Mouse (Mus musculus) cerebellum, postnatal 4 days (tissue): ENCODE measurements around the gene Tspo2.

Source experiments
- DNase-seq, 2 experiments: peaks; one replicate each; pipeline ENCODE4 v3.0.0; 2022; ENCODE audit warnings: low spot score in 2 of 2, mixed read lengths in 1 of 2

Tspo2 gene

DNA sequence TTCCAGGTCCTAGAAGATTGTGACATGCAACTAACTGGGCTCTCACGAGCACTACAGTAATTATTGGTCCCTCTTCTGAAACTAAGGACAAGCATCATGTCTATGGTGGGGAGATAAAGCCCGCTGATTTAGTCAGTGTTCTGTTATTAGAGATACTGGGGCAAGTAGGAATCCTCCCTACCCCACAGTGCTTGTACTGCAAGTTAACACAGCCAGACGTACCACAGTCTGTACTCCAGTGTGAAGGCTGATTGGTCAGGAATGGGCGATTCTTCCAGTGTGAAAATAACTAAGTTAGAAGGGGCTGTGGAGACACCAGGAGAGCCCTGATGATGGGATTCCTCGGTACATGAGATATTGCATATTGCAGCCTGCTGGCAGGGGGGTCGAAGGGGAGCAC, 33.8 kb downstream of the Tspo2 start:
- DNase-seq: no peak

DNA sequence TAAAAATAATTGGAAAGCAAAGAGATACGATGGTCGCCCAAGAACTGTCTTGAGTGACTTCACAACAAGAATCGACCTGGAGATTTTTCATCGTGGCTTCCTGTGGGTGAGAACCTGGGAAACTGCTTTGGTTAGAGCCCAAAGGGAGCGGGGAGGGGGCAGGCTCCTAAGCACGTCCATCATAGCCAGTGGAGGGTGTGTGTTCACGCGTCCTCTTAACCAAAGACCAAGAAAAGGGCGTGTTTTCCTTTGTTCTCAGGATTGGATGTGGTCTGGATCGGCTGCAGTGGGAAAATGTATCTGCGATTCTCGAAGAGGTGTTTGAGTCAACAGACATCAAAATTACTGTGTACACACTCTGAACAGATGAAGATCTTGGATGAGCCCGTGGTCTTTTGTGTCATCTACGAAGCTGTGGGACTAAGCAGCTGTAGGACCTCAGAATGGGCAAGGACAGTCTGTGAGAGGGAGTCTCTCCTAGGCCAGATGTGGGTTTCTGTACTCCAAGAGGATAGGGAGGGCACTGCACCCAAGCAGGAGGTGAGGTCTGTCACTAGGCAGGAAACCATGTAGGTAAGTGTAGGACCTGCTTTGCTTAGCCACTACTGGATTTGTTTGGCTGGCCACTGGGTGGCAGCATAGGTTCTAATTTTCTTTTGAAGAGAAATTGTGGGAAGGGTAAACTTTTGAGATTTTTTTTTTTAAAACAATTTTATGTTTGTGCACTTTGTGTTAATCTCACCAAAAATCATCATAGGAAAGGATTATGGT, 34.7 kb downstream of the Tspo2 start:
- DNase-seq: peak in 1 of 2 experiments; percentile 73

DNA sequence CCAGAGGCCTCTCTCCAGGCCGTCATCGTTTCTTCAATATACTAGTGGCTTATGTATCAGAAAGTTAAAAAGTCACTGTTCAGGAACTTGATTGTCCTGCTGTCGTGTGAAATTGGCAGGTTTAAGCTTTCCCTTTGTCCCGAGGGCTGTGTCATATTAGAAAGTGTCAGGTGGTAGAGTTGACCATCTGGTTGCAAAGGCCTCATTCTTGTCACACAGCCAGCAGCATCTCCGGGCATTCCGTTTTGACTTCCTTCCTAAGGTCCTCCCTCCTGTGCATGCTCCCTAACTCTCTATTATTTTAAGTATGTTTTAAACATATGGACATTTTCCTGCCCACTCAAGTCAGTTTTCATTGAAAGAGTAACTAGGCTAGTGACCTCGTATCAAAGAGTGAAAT, 35.3 kb downstream of the Tspo2 start:
- no peak for DNase-seq

DNA sequence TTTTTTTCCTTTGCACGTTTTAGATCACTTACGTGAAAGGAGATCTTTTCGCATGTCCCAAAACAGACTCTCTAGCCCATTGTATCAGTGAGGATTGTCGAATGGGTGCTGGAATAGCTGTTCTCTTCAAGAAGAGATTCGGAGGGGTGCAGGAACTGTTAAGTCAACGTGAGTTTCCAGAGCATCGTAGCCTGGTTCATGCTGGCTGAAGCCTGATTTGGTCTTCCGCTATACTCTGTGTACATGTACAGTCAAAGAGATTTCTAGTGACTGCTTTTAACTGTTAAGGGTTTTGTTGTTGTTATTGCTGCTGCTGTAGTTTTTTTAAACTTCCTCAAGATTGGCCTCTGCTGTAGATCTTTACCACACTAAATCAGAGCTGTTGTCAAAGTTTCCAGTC, 40.1 kb downstream of the Tspo2 start:
- DNase-seq: no peak

DNA sequence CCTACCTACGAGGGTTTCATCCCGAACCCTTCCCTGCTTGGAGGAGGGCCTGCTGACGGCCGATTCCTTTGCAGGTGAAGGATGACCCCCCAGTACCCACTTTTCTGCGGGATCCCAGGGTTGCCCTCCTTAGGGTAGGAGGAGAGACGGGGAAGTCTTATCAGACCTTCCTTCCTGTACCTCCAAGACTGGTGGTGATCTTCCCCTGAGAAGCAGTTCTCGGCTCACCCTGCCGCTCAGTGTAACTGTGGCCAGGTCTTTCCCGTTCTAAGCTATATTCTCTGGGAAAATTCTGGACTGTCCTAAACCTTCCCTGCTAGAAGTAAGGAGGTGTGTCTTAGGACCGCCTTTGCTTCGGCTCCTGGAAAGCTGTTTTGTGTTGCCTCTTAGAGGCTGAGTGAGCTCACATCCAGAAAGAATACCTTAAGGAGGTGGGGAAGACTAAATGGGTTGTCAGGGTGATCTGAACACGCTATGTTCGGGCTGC, 41.0 kb downstream of the Tspo2 start:
- no peak for DNase-seq

DNA sequence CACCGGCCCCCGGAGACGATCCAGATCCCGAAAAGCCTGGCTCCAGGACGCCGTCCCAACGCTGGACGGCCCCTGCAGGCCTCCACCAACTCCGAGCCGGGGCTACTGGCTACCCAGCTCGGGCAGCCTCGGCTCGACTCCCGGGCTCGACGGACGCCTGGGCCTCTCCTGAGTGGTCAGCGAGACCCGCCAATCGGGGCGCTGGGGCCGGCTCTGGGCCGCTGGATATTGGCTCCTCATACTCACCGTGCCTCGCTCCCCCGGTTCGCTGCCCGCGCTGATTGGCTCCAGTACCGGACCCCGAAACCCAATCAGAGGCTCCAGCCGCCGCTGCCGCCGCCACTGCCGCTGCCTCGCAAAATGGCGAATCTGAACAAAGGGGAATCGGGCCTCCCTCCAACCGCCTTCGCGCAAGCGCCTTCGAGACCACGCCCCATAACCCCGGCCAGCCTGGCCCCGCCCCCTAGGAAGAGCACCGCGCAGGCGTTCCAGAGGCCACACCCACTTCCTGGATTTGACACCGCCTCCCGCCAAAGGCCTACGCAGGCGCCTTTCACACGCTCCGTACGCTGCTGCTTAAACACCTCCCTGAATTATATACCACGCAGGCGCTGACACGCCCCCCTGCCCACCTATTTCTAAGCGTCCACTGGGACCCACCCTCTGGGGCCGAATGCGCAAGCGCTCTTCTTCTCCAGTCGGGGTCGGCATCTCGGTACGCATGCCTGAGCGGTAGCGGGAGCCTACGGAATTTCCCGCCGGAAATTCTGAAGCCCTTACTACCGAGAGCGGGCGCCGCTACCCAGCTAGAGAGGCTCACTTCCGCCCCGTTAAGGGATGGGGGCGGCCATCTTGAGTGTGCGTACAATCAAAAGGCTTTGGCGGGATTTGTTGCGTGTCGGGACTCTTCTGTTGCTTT, 41.7 kb downstream of the Tspo2 start, which contains the start of the genes Nfya and Oard1:
Nfya (minus strand) TSS at position 527 of the 919 bp plus-strand sequence.
Oard1 (plus strand) TSS at position 635 of the 919 bp plus-strand sequence.
- peak; percentile 99 to 100 for DNase-seq

DNA sequence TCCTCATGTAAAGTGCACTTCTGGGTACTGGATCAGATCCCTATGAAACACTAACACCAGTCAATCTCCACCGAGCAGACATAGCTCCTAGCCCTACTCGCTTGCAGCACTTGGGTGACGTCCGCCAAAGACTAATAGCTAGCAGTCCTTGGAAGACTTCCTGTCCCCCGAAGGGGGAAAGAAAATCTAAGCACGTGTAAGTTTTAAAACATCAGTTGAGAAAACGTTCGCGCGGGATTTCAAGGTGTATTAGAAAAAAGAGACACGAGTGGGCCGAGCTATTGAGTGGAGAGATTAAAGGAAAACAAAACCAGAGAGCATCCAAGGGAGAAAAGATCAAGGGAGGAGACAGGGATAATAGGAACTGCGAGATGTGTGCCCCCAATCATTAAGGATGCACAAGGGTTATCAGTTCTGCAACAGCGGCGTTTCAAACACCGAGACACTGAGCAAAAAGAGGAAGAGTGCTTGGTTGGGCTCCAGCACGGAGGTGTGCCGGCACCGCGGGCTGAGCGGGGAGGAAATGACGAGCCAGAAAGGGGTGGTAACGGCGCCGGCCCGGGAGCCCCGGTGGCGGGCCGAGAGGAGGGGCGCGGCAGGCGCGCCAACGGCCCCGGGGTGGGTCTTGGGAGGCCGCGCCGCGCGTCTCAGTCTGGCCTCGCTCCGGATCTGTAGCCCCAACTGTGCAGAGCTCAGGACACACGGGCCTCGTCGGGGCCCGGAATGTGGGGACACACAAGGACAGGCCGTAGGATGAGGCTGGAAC, 42.6 kb downstream of the Tspo2 start:
- peak in 1 of 2 experiments; percentile 73 for DNase-seq

DNA sequence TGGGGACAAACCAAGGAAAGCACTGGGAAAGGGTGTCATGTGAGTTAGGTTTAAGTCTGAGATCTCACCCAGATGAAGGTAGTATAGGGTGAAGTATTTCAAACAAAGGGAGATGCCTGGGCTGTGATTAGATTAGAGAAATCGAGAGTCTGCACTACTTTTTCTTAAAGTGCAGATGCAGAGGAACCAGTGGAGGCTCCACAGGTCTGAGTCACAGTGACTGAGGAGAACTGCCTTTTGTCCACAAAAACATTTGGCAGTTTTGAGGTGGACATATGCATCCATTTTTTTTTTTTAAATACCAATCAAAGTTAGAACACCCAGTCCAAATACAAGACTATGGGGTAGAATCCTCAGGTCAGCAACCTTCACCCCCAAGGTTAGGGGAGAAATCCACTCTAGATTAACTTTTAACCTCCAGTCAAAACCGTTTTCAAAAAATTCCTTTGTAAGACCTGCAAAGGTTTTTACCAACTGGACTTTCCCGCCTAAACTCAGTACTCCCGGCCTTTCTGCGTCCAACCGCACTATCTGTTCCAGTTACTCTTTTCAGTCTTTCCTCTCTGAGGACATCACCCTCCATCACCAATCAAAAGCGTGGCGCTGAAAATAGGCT, 43.3 kb downstream of the Tspo2 start:
- no peak for DNase-seq

DNA sequence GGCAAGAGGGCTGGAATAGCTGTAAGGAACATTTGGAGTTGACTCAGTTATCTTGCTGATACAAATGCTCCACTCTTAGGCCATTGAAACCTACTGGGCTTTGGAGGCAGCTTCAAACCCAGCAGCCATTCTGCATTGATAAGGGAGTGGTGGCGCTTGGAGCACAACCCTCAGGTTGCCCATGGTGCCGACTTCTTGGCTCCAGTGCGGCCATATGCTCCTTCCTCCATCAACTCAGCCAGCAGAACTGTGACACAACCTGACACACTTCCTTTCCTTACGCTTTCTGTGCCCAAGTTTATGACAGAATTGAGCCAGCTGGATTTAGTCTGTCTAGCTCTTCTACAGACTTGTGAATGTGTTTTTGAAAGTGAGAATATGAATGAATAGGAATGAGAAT, 44.2 kb downstream of the Tspo2 start:
- no peak for DNase-seq

DNA sequence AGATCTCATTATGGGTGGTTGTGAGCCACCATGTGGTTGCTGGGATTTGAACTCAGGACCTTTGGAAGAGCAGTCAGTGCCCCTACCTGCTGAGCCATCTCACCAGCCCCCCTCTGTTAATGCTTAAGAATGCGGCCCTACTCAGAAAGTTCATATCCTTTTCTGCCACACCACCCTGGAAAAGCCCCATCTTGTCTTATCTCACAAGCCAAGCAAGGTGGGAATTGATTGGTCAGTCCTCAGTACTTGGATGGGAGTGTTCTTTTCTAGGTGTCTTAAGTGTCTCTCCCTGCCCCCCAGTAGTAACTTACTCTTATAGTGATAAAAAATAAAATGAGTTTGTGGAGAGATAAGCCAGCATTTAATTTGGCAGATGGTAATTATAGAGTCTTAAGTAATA, 46.6 kb downstream of the Tspo2 start:
- no peak for DNase-seq

DNA sequence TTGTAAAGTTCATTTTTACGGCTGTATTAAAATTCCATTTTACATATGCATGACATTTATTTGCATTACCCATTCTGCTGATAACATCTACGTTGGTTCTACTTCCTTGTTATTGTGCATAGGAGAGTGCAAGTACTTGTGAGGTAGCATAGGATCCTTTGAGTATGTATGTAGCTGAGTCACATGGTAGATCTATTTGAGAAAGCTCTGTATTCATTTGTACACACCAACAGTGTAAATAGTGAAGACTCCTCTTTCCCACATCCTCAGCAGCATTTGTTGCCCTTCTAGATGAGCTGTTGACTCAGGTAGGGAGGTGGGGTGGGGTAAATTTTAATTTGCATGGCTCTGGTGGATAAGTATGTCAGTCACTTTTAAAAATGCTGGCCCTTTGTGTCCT, 47.5 kb downstream of the Tspo2 start:
- no peak for DNase-seq

DNA sequence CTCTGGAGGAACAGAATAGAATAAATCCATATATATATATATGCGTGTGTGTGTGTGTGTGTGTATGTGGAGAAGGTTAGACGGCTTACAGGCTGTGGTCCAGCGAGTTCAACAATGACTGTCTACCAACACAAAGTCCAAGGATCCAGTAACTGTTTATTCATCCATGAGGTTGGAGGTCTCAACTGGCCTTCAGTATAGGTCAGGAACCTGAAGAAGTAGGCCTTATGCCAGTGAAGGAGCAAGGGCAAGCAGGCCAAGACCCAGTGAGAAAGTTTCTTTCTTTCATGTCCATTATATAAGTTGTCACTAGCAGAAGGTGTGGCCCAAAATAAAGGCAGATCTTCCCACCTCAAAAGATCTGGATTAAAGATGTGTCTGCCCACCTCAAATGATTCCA, 48.6 kb downstream of the Tspo2 start:
- no peak for DNase-seq

DNA sequence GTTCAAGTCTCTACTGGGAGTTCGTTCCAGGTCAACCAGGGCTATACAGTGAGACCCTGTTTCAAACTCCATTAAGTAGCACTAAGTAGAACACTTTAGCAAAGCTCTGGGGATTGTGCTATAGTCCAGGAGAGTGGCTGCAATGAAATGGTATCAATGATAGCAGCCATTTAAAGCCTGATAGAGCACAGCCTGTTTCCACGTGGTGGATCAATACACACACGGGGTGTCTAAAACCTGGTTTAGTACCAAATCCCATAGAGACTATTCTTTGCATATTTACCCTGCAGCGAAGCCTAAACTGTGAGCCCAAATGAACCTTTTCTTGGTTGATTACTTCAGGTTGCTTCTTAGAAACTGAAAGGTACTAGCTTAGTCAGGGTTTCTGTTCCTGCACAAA, 49.6 kb downstream of the Tspo2 start:
- DNase-seq: no peak
